Comparison of ENCODE assay signal across 32 mouse cellular contexts in the genomic region with DNA sequence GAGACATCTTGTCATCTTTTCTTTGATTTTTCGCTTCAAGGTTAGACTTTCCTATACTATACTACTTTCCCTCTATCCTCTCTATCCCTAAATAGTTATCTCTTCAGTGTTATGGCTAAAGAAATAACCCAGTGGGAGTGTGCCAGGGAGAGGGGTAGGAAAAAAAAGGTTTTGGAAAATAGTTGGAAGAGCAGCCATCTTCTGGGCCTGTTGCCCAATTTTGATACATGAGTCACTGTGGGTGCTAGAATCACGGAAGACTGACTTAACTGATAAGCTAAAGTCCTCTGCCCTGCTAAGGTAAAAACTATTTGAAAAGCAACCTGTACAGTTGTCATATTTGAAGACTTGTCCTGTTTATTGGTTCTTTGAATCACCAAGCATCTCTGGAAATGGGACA. TPM values are rescaled to one million over a fixed set of nuclear protein-coding genes. Genes with fewer than 3 reads are reported as not detected.
DNase-seq lines count a peak whose midpoint lies in the region; ATAC-seq lines count a peak whose summit lies in the region.
"Had no signal": no experiment of that assay in that cellular context is flagged by ENCODE, and none has a peak within 500 bp of the region (broad histone marks: within the 10 kb centered on the region; RNA-seq: fewer than 3 reads in every experiment).

No protein-coding gene starts in this region.

- no peak overlapping the region for H3K27ac ChIP-seq in limb, embryonic 10.5 days
- H3K27ac ChIP-seq: embryonic facial prominence, embryonic 13.5 days; hindbrain, embryonic 12.5 days; hindbrain, postnatal 0 days; intestine, embryonic 15.5 days; liver, embryonic 14.5 days had no signal

- H3K4me3 ChIP-seq in limb, embryonic 10.5 days: no peak overlapping the region
- H3K4me3 ChIP-seq: embryonic facial prominence, embryonic 13.5 days; hindbrain, embryonic 12.5 days; intestine, embryonic 15.5 days had no signal

- no peaks in the 10 kb centered on the region for H3K9me3 ChIP-seq in limb, embryonic 10.5 days (replicated peaks)
- H3K9me3 ChIP-seq: embryonic facial prominence, embryonic 13.5 days; hindbrain, embryonic 12.5 days; intestine, embryonic 15.5 days had no signal

- DNase-seq in frontal cortex, postnatal 14 days (ENCODE audit: low spot score in 2 of 2): no peak
- peak; percentile 20 to 30 for DNase-seq in left cerebral cortex, postnatal 14 days (ENCODE audit: low spot score in 2 of 2)
- no peak for DNase-seq in left cerebral cortex, postnatal 4 days
- peak; percentile 7 for DNase-seq in MN1 (ENCODE audit: low spot score)
- peak; percentile 5 for DNase-seq in fibroblast of lung, adult 2 months (ENCODE audit: low read depth)
- DNase-seq in limb, embryonic 10.5 days (ENCODE audit: low spot score): no peak
- DNase-seq in kidney, postnatal 36 days: no peak
- DNase-seq: adrenal gland, adult 2 months; B cell, adult 2 months; cerebellum, adult 11-12 months; cerebellum, adult 9-11 months; forebrain, postnatal 0 days; gastrocnemius, postnatal 14 days; heart, postnatal 36 days; kidney, adult 2 months; kidney, postnatal 4 days; layer of hippocampus, postnatal 36 days; liver; lung, embryonic 14.5 days; lung, postnatal 14 days; retina, postnatal 1 day; right cerebral cortex, postnatal 25 days; spleen, adult 18-20 months; thymus, adult 2 months; thymus, postnatal 36 days had no signal

- H3K4me1 ChIP-seq in limb, embryonic 10.5 days: no peaks in the 10 kb centered on the region
- H3K4me1 ChIP-seq: hindbrain, embryonic 12.5 days; intestine, embryonic 15.5 days had no signal

- intact Hi-C loops in left cerebral cortex, postnatal 14 days (cut with DNase I): no loop called here
- intact Hi-C loops in left cerebral cortex, postnatal 4 days (cut with DNase I): no loop called here

- ATAC-seq in frontal cortex, adult (ENCODE audit: low TSS enrichment): peak; percentile 47
- ATAC-seq: forebrain, postnatal 0 days; hindbrain, postnatal 0 days; intestine, embryonic 15.5 days had no signal

- 90% methylated on average over 2 of the region's 2 CpGs for WGBS in limb, embryonic 10.5 days

- peaks cover 5% of the 10 kb centered on the region for H3K36me3 ChIP-seq in limb, embryonic 10.5 days
- H3K36me3 ChIP-seq: hindbrain, embryonic 12.5 days; intestine, embryonic 15.5 days had no signal

- no peaks in the 10 kb centered on the region for H3K27me3 ChIP-seq in limb, embryonic 10.5 days (ENCODE audit: low read depth, poor library complexity, severe bottlenecking)
- H3K27me3 ChIP-seq: CH12.LX; embryonic facial prominence, embryonic 13.5 days; hindbrain, embryonic 12.5 days; intestine, embryonic 15.5 days had no signal

RNA-seq across cellular contexts. Expression of gene Mtpn, which starts 36.8 kb away (rescaled TPM):
- 100 to 1,000 TPM; 344 to 362 TPM for total RNA-seq in left cerebral cortex, postnatal 14 days (2021)
- total RNA-seq in left cerebral cortex, postnatal 4 days (2021): 100 to 1,000 TPM; 337 to 354 TPM
- 141 and 155 TPM in 2 replicates for polyA plus RNA-seq in limb, embryonic 10.5 days (2016; fragmentation: Nextera tagmentation; extraction: Ambion mirVana)

Comparison
In these comparisons a context has a peak if more than half of its experiments do, and no peak if none do; other contexts are left out.
1. DNase-seq: peak in left cerebral cortex, postnatal 14 days (2 of 2), MN1 (single experiment) and fibroblast of lung, adult 2 months (single experiment); none in frontal cortex, postnatal 14 days (0 of 2), left cerebral cortex, postnatal 4 days (single experiment), limb, embryonic 10.5 days (single experiment) and kidney, postnatal 36 days (0 of 2).